Mouse (Mus musculus) right cerebral cortex, postnatal 4 days (tissue): Measurements from ENCODE around the gene Ccdc149.

ENCODE experiments used
- DNase-seq: peaks from one replicate; pipeline ENCODE4 v3.0.0-alpha.2; 2022

The Ccdc149 gene

GRCm38 (mm10) chr5:52438946-52439345 lies 32.4 kb downstream of the Ccdc149 start:
- no peak for DNase-seq

DNA sequence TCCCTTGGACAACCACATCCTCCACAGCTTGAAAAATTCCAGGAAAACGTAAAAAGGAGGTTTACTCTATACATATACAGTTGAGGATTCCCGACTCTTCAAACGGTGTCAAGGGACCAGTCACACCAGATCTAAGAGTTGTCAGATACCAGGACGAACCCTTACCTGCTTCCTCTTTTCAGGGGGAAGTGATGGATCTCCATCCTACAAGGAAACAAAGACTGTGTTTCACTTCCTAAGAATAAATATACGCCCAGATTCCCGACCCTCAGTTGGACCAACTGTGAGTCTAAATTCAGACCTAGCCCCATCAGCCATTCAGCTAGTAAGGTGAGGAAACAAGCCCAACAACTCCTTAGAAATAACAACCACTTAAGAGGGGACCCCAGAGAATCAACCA lies 35.8 kb downstream of the Ccdc149 start:
- DNase-seq, result no peak

DNA sequence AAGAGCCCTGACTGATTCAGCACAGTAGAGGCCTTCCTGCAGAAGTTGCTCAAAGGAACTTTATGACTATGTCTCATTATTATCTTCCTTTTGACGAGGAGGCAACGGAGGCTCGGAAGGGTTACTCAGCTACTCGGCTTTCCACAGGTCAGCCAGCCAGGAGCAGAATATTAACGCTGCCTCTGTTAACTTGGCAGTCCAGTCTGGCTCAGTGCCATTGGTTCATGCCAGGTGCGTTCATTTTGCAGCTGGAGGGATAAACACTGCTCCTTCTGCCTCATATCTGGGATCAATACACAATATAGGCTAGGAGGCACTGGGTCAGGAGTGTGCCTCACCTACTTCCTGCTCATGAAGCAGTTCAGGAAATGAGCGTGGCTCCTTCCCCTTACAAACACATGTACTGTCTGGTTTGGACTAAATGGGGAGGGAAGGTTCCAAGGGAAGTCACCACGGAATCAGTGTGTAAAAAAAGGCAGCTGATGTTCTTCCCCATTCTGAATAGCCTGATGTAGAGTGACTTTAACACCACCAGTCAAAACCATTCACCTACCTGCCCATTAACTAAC lies 40.0 kb downstream of the Ccdc149 start:
- no peak for DNase-seq

DNA sequence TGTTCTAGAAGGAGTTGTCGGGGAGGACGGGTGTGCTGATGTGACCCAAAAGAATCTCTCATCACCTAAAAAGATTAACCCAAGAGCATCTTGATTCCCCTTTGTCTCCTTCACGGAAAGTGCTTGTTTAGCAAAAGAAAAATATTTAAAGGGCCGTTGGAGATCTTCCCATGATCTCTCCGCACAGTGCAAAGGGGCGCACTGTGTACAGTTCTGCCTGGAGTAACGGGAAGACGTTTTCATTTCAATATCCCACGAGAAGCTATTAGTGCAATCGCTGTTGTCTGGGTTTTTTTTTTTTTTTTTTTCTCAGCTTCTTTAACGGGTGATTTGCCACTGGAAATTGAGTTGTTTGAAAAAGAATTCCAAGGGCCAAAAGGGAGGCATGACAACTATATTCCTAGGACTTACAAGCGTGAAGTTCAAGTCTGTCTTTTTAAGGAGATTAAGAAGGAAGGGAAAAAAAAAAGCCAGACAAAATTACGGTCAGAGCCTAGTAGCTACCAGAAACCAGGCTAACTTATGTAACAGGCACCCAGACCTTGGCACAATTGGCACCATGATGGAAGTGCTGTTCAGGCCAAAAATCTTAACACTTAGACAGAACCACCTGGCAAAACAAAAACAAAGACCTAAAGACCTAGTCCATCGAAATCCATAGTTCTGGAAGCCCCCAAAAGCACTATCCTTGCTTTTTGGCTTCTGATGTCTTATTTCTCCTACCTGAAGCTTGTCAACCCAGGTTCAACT lies 41.4 kb downstream of the Ccdc149 start:
- no peak for DNase-seq

DNA sequence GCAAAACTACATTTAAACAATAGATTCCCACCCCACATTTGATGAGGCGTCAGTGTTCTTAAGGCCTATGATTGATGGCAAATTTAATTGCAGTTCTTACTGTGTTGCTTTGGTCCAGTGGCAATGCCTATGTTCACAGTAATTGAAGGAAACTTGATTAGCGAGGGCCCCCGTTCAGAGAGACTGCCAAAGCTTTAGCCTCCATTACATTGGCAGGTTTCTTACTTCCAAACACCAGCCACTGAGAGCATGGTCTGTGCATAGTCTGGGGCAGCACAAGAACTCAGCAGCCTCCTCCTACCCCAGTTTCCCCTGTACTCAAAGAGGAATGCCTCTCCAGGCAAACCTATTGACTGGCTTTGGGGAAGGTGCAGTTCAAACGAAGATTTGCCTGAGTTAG lies 42.7 kb downstream of the Ccdc149 start:
- DNase-seq, result no peak

- DNase-seq, result no peak
Observed at GRCm38 (mm10) chr5:52425819-52426218, 45.5 kb downstream of the Ccdc149 start.

DNA sequence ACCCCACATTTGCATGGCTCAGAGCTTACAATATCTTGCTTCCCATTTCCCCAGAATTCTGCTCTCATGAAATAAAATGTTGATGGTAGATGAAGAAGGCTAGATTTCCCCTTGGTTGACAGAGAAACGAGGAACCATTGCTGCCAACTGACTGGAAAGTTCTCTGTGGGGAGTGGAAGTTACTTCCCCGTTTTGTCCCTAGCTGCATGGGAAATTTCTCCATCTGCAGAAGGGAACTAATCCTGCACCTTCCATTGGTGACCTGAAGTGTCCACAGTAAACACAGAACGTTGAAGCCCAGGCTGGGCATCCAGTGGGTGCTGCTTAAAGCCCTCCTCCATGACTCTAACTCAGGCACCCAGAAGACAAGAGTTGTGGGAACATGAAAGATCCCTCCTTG lies 47.4 kb downstream of the Ccdc149 start:
- no peak for DNase-seq

GRCm38 (mm10) chr5:52416485-52416884 lies 54.8 kb downstream of the Ccdc149 start:
- no peak for DNase-seq

- DNase-seq, result no peak
Observed at GRCm38 (mm10) chr5:52415917-52416316, 55.4 kb downstream of the Ccdc149 start.

DNA sequence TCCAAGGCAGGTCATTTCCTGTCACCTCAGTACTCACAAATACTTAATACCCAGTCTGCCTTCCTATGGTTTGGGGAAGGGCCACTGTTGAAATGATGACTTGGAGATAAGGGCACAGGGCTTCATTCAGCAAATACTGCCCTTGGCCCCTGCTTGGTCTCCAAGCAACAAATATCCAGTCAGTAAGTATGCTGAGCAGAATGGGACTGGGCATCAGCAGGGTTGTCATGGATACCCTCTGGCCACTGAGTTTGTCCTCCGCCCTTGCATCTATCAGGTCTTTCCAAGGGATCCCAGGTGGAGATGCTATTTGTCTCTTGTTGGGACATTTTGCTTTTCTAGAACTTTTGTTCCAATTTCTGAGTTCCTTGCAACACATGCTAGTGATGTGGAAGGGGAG lies 56.1 kb downstream of the Ccdc149 start:
- DNase-seq, result no peak

DNA sequence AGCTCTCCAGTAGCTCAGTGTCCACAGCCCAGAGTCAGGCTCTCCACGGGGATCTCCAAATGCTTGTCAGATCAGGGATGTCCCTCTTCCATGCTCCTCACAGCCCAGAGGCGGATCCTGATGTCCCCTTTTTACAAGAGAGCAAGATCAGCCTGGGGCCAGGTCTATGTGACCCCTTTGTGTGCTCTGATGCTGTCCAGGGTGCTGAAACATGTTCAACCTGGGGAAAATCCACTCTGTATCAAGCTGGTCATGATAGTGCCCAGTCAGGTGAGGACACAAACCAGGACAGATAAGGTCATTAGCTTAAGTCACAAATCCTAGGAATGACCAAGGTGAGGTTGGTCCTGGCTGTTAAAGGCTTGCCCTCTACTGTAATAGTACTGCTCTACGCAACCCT lies 59.8 kb downstream of the Ccdc149 start:
- no peak for DNase-seq

DNA sequence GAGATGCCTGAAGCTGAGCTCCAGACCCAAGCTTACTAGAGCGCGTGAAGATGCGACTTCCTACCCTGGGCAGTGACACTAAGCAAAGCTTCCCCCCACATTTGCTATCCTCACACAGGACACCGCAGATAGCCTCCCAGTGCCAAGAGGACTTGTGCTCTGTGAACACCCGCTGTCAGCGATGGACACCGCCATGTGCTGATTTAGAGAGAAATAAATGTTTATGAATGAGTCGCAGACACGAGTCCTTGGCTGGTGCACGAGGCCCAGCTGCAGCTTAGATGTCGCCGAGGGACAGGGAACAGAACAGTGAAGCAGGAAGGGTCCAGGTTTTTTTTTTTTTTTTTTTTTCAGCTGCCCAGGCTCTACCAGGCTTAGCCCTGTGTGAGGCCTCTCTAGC lies 61.1 kb downstream of the Ccdc149 start:
- no peak for DNase-seq

GRCm38 (mm10) chr5:52408668-52409315 lies 62.5 kb downstream of the Ccdc149 start:
- no peak for DNase-seq

DNA sequence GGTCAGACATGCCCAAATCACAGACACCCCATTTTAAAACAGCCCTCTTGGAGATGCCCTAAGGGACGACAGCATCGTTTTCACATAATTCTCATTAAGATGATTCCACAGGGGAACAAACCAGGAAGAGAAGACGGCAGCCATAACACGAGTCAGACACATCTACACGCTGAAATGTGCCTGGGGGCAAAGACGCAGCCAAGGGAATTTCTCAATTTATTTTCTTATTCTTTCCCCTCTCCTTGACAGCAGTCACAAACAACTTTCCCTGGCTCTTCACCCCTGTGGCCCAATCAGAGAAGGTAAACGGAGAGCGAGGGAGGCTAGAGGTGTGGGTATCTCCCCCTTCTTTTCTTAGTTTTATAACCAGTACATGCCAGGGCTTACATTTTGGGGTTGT lies 66.9 kb downstream of the Ccdc149 start:
- DNase-seq, result no peak

- no peak for DNase-seq
Observed at GRCm38 (mm10) chr5:52393756-52394155, 77.6 kb downstream of the Ccdc149 start.

DNA sequence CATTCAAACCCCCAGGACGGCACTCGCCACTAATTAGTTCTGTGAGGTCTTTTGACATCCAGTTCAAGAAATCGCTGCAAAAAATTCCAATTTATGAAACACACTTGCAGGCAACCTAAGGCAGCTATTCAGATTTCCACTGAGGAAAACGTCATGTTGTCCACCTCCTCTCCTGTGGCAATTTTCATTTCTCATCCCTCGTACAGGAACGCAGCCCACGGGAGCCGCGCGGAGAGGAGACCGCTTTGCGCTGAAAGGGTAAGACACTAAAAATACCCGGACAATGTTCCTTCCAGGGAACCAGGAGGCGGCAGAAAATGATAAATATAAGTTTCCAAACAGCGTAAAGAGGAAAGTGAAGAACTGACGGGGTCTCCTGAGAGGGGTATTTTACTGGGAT lies 79.8 kb downstream of the Ccdc149 start:
- DNase-seq, result no peak

DNA sequence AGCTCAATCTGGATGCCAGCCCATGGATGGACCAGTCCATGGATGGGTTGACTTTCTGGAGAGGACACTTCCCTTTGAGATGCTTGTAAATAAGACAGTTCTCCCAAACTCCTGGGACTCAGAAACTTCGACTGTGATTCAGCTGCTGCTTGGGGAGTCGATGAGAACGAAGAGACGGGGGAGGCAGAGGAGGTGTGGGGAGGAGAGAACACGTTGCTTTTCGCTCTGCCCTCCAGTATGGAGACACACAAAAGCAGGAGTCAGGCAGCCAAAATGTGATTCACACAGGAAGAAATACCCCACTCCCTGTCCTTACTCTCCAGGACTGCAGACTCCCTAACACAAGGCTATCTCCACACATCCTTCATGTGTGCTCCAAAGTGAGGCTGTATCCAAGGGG lies 80.9 kb downstream of the Ccdc149 start:
- no peak for DNase-seq

DNA sequence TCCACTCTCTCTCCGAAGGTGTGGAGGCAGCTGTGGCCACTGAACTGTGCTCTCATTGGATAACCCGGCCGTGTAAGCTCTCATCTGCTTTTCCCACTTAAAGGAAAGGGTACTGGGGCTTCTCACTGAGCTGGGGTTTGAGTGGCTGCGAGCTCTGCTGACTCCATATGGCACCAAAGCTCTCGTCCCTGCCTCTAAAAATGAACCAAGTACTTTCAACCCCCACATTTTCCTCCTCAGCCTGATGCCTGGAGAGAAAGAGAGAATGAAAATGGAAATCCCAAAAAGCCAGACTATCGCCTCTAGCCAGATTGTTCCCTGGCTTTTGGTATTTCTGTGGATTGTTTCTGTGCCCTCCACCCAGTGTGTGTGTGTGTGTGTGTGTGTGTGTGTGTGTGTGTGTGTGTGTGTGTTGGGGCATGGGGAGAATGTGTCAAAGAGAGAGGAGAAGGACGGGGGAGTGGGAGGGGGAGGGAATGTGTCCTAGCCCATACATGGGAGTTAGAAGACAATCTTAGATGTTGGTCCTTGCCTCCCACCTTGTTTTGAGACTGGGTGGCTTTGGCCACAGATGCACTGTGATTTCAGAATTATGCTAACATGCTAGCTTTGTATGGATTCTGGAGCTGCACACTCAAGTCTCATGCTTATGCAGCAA lies 83.1 kb downstream of the Ccdc149 start:
- DNase-seq, result no peak

- no peak for DNase-seq
Observed at GRCm38 (mm10) chr5:52386016-52386415, 85.3 kb downstream of the Ccdc149 start.

- no peak for DNase-seq
Observed at GRCm38 (mm10) chr5:52383748-52384147, 87.6 kb downstream of the Ccdc149 start.

DNA sequence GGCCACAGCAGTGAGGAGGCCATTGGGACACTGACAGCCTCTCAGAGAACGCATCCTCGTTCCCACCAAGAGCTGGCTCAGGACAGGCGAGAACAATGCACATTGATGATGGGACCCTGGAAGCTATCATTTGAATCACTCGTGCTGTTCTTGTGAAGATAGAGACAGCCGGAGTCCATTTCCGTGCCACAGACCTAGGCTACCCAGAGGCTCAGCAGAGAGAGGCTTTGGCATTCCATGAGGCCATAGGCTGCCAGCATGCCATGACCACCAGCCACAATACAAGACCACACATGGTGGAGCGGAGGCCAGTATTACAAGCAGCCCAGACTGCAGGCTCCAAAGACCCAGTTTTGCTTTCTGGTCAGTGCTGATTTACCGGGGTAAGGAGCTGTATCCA lies 88.5 kb downstream of the Ccdc149 start:
- no peak for DNase-seq

DNA sequence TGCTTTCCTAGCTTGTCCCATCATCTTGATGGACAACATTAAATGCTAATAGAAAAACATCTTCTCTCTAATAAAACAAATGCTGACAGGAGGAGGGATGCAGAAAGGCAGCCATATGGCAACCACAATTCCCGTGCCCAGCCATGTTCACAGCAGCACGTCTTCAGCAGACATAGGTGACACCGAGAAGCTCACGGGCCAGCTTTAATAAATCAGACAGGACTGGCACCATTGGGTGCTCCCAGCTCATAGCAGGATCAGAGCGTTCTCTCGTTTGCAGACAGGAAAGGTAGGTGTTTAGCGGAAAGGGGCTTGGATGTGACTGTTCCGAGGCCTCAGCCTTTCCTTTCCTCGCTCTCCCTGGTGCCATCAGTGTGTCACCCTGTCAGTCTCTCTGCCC lies 95.5 kb downstream of the Ccdc149 start:
- DNase-seq, result no peak

DNA sequence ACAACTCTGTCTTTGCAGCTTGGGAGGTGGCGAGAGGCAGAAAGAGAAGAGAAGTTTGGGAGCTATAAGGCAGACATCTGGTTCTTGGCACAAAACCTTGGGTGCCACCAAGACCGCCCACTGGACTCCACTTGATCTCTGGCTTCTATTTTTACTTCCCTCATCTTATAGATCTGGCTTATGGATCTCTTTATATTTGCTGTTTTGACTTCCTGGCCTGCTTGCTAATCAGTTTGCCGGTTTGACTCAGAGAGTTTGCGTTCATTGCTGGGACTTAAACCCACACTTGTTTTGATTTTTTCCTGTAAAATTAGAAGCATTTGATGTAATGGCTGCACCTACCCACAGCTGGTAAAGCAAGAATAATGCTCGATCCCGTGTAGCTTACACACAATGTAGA lies 100.4 kb downstream of the Ccdc149 start:
- DNase-seq, result no peak
